7 mouse cellular contexts compared by ENCODE assay signal in the genomic region with DNA sequence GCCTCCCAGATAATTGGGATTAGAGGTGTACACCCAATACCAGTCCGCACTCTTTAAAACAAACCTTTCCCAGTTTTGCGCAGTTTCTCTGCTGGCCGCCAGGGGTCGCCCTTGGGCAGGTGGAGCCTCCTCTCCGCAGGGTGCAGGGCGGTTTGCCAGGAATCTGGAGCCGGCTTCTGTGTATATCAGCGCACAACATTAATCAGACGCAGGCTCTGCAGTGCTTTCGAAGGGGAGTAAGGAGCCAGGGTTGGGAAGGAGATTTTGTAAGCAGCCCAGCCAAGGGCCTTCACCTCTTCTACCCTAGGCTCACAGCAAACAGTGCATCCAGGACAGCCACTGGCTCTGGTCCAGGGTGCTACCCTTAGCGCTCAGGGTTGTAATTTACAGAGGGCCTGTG.
A peak's percentile ranks its signal among the peaks of the same experiment; 100 is the strongest.
DNase-seq lines count a peak whose midpoint lies in the region; ATAC-seq and TF ChIP-seq lines count a peak whose summit lies in the region.

No protein-coding gene starts in this region.

- 6% methylated on average over 11 of the region's 11 CpGs for WGBS in intestine, postnatal 0 days
- WGBS in midbrain, embryonic 12.5 days: 3% methylated on average over 11 of the region's 11 CpGs

- H3K9me3 ChIP-seq in intestine, postnatal 0 days (ENCODE audit: control insufficient read depth): no peaks in the 10 kb centered on the region
- H3K9me3 ChIP-seq in midbrain, embryonic 12.5 days: no peaks in the 10 kb centered on the region

- no peak overlapping the region for H3K27ac ChIP-seq in intestine, postnatal 0 days (ENCODE audit: low read depth, low read length)
- H3K27ac ChIP-seq in midbrain, embryonic 12.5 days (replicated peaks): no peak overlapping the region

- H3K9ac ChIP-seq in intestine, postnatal 0 days (ENCODE audit: low read depth, low read length): no peak overlapping the region
- H3K9ac ChIP-seq in midbrain, embryonic 12.5 days (replicated peaks): no peak overlapping the region

- no peaks in the 10 kb centered on the region for H3K36me3 ChIP-seq in intestine, postnatal 0 days (ENCODE audit: control insufficient read depth, insufficient read depth)
- H3K36me3 ChIP-seq in midbrain, embryonic 12.5 days: no peaks in the 10 kb centered on the region

- H3K4me2 ChIP-seq in intestine, postnatal 0 days (replicated peaks; ENCODE audit: low read depth): no peak overlapping the region
- peak overlapping the region; percentile 40 for H3K4me2 ChIP-seq in midbrain, embryonic 12.5 days (replicated peaks)

- peak; percentile 93 for ATAC-seq in granulocyte monocyte progenitor cell, adult 5-6 weeks (replicated peaks; ENCODE audit: poor library complexity, severe bottlenecking)
- peak; percentile 61 for ATAC-seq in intestine, postnatal 0 days
- peak; percentile 90 for ATAC-seq in midbrain, embryonic 12.5 days (ENCODE audit: low FRiP score, low read depth)

- intact Hi-C loops in left cerebral cortex, postnatal 36 days (cut with DNase I): loop anchor here (2.0 to 10.0 kb wide), 4 partner anchors 384 to 910 kb away; partner anchors contain the start of gene Grin2b

- TF ChIP-seq CTCF in intestine, postnatal 0 days (IDR thresholded peaks at IDR 0.05; ENCODE audit: low read depth): peak; percentile 99

- H3K4me3 ChIP-seq in intestine, postnatal 0 days (ENCODE audit: low read depth, low read length): no peak overlapping the region
- H3K4me3 ChIP-seq in midbrain, embryonic 12.5 days: no peak overlapping the region

- H3K27me3 ChIP-seq in intestine, postnatal 0 days (replicated peaks; ENCODE audit: control insufficient read depth, insufficient read depth, low read length): no peaks in the 10 kb centered on the region
- H3K27me3 ChIP-seq in midbrain, embryonic 12.5 days: peaks cover 3% of the 10 kb centered on the region; the same call in 1 of the 2 replicates

- DNase-seq in adrenal gland, adult 8-10 months: peak; percentile 77
- peak; percentile 77 for DNase-seq in embryo, embryonic 9.5 days (ENCODE audit: extremely low spot score)
- DNase-seq in left cerebral cortex, postnatal 36 days (ENCODE audit: low spot score in 2 of 2): peak; percentile 86 to 88
- DNase-seq in spleen, adult 12 weeks (ENCODE audit: low spot score): peak; percentile 13

- 0 out of 2 replicates have a peak, but pooled peaks cover 4% of the 10 kb centered on the region for H3K4me1 ChIP-seq in intestine, postnatal 0 days (replicated peaks; ENCODE audit: control insufficient read depth, insufficient read depth, low read length)
- H3K4me1 ChIP-seq in midbrain, embryonic 12.5 days: peaks cover 17% of the 10 kb centered on the region

Comparison
In these comparisons a context has a peak if more than half of its experiments do, and no peak if none do; other contexts are left out.
1. DNase-seq: peak in every context shown above with its lines; median percentile 87 in left cerebral cortex, postnatal 36 days; 77 in adrenal gland, adult 8-10 months; 77 in embryo, embryonic 9.5 days; 13 in spleen, adult 12 weeks.